20 mouse cellular contexts compared by ENCODE assay signal in genomic region chr4:101194170-101194569, GRCm38 (mm10).
A peak's percentile ranks its signal among the peaks of the same experiment; 100 is the strongest.
DNase-seq lines count a peak whose midpoint lies in the region; ATAC-seq and TF ChIP-seq lines count a peak whose summit lies in the region.
"Had no signal": no experiment of that assay in that cellular context is flagged by ENCODE, and none has a peak within 500 bp of the region (broad histone marks: within the 10 kb centered on the region; RNA-seq: fewer than 3 reads in every experiment).

No protein-coding gene starts in this region.

- TF ChIP-seq CTCF in spleen, adult 2 months (IDR thresholded peaks at IDR 0.05; ENCODE audit: extremely low read depth, insufficient read depth, insufficient read length, insufficient replicate concordance), result no peak

- H3K36me3 ChIP-seq in spleen, adult 2 months (ENCODE audit: control insufficient read depth, insufficient read depth, low read length), result peaks cover 11% of the 10 kb centered on the region
- H3K36me3 ChIP-seq: embryonic facial prominence, embryonic 12.5 days; hindbrain, embryonic 12.5 days had no signal

- peak; percentile 68 for ATAC-seq in CD4-positive, CD25-positive, alpha-beta regulatory T cell, adult 4 months
- ATAC-seq: forebrain, embryonic 14.5 days; forebrain, postnatal 0 days had no signal

- H3K4me1 ChIP-seq in spleen, adult 2 months (ENCODE audit: control insufficient read depth, insufficient read depth, insufficient read length), result peaks cover 38% of the 10 kb centered on the region
- H3K4me1 ChIP-seq: hindbrain, embryonic 12.5 days; hindbrain, embryonic 15.5 days had no signal

- peak overlapping the region; percentile 20; the same call in 1 of the 2 replicates for H3K27ac ChIP-seq in spleen, adult 2 months (ENCODE audit: insufficient read depth, low read length)
- H3K27ac ChIP-seq: embryonic facial prominence, embryonic 12.5 days; embryonic facial prominence, embryonic 15.5 days; gastrocnemius, adult 2 months; hindbrain, embryonic 12.5 days; hindbrain, embryonic 15.5 days had no signal

- DNase-seq in spleen, adult 2 months (ENCODE audit: low read depth in 1 of 2, low spot score in 2 of 2), result no peak
- no peak for DNase-seq in spleen, adult 18-20 months
- DNase-seq in induced T-regulatory cell, adult 2 months (ENCODE audit: low read depth), result peak; percentile 58
- DNase-seq in lung, postnatal 36 days, result no peak
- no peak for DNase-seq in yolk sac, embryonic 10.5 days (ENCODE audit: low spot score)
- DNase-seq in ovary, postnatal 10 days (ENCODE audit: low spot score), result no peak
- DNase-seq: adrenal gland, postnatal 10 days; adrenal gland, postnatal 36 days; cerebellum, adult 18-20 months; cerebellum, adult 9-11 months; cerebellum, postnatal 25 days; forebrain, postnatal 0 days; gastrocnemius, adult 2 months; gastrocnemius, postnatal 14 days had no signal

- TF ChIP-seq POLR2A in spleen, adult 2 months (IDR thresholded peaks at IDR 0.05; ENCODE audit: low read depth, low read length), result no peak

- WGBS in spleen, adult 2 months, result 55% methylated on average over 1 of the region's 1 CpGs

- no peak overlapping the region for H3K4me3 ChIP-seq in spleen, adult 2 months (ENCODE audit: extremely low read depth, insufficient read depth, insufficient read length)
- H3K4me3 ChIP-seq: embryonic facial prominence, embryonic 12.5 days; embryonic facial prominence, embryonic 15.5 days; gastrocnemius, adult 2 months; hindbrain, embryonic 12.5 days; hindbrain, embryonic 15.5 days had no signal

- H3K27me3 ChIP-seq in spleen, adult 2 months (ENCODE audit: control insufficient read depth, insufficient read depth, low read length), result no peaks in the 10 kb centered on the region
- H3K27me3 ChIP-seq: embryonic facial prominence, embryonic 12.5 days; embryonic facial prominence, embryonic 15.5 days; hindbrain, embryonic 12.5 days; hindbrain, embryonic 15.5 days had no signal
